Mouse (Mus musculus) thymus, adult 18-20 months (tissue): ENCODE measurements around the gene Fam136a.

Experiments used
- DNase-seq, 2 experiments: peaks; one replicate each; pipeline ENCODE4 v3.0.0; 2022; ENCODE audit warnings: mixed read lengths in 2 of 2

The Fam136a gene

DNA sequence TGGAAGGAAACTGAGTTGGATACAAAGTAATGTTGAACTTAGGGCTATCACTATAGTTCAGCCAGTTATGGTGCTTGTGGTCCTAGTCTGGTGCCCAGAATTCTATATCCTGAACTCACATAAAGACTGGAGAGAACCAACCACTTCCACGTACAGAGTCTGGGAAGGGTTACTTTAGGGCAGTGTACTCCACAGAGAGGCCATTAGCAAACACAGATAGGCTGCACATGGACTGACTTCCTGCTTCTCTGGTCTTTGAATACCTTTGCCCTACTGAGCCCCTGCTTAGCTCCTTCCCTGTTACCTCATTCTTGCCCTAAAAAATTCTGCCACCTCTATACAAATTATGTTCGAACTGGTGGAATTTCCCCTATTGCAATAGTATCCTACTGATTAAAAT lies 34.5 kb downstream of the Fam136a start:
- DNase-seq: no peak

DNA sequence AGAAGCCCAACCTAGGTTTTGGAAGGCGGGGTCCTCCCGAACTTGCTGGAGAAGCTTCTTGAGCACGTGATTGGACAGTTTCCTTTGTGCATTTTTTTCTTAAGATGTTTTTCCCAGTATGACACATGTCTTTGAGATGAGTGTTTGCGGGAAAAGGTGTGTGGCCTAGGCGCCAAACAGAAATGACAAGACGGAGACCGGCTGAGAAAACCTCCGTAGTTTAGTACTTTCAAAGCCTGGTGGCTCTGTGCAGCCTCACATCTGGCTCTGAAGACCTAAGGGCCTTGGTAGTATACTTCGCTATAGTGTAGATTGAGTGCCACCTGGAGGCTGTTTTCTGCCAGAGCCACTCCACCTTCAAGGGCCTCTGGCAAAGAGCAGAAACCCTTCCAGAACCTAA lies 35.5 kb downstream of the Fam136a start:
- DNase-seq: peak; percentile 62 to 72

DNA sequence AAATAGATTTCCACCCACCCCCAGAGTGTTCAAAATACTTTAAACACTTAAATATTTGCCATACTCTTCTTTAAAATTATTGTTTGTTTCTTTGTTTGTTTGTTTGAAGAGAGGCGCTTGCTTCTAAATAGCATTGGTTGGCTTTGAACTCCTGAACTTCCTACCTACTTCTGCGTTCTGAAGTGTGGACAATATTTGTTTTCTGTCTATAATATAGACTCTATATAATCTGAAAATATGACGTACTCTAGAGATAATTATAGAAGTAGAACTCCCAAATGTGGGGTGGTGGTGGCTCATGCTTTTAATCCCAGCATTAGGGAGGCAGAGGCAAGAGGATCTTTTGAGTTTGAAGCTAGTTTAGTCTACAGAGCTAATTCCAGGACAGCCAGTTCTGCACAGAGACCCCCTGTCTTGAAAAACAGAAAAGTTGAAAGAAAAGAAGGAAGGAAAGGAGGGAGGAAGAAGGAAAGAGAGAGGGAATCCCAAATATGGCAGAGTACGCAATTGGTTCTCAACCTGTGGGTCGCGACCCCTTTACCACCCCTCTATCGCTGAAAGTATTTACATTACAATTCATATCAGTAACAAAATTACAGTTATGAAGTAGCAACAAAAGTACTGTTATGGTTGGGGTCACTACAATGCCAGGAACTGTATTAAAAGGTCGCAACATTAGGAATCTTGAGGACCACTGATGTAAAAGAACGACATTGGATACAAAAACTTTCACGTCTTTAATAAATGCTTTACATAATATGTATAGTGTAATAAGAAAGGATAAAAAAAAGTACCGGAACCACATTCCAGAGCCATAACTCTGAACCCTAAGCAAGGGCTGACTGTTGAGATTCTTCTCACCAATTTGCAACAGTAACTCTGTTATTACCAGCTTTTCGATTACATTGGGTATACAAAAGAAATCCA lies 37.5 kb downstream of the Fam136a start:
- no peak for DNase-seq

DNA sequence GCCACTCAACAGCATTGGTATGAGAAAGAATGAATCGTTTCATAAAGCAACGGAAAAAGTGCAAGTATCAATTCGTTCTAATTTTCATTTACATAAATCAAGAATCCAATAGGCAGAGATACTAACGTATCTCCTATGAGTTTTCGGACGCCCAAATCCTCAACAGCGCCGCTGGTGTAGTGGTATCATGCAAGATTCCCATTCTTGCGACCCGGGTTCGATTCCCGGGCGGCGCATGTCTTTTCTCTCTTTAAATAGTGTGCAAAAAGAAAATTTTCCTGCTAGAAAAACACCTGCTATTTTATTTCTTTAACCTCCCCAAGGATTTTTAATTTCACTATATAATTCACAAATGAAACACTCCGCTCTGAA lies 38.3 kb downstream of the Fam136a start:
- DNase-seq: no peak

DNA sequence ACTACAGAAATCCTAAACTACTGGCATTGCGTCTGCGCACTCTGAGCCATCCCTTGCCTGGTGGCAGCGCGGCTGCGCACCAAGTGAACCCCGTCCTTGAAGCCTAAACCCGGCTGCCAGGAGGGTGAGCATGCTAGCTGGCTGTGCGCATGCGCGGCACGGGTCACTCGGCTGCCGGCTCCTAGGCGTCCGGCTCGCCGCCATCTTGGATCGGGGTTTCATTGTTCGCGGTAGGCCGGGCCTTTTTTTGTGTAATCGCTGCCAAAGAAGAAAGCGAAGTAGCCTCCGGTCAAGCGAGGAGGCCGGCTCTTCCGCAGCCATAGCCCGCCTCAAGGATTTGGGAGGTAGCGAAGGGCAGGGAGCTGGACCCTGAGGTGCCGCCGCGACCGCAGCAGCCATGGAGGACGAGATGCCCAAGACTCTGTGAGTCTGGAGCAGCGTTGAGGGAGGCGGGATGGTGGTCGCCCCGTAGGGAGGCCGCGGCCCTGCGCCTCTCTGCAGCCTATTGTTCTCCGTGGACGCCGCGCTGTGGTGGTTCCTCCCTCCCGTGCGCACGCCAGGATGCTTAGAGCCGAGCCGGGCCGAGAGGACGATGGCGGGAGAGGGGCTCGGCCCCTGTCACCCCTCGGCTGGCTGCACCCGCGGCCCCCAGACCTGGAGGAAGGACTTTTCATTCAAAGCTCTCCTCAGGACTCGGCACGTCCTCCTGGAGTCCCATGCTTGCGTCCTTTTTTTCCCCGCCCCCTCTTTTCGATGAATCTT lies 38.8 kb downstream of the Fam136a start, which contains the start of gene Tia1:
Gene Tia1, plus strand, starts transcription at position 120 of the 762 bp plus-strand sequence.
- DNase-seq: peak; percentile 96

DNA sequence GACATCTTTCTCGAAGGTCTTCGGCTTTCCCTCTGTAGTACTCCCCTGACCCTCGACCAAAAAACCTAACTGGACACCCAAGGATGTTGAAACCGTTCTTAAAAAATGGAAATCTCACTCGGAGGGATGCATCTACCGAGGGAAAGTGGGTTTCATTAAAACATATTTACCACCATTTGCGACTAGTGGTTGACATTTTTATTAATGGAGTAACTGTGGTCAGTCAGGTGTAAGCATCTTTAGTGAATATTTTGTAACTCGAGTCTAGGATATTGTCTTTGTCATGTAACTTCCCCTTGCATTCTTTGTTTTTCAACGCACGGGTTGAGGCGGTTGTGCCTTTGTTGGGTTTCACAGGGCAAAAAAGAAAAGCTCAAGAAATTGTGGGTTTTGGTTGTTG lies 39.5 kb downstream of the Fam136a start:
- DNase-seq: no peak

DNA sequence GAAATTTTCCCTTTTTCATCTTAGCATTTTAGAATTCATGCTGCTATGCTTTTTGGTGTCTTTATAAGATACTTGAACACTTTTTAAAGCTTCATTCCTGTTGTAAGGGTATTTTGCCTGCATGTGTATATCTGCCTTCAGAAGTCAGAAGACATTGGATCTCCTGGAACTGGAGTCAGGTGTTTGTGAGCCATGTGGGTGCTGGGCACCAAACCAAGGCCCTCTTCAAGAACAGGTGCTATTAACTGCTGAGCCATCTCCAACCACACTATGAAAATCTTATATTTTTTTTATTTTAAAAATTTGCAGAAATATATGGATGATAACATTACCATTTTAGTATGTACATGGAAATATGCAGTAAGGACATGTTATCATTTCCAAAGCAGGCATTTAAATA lies 40.9 kb downstream of the Fam136a start:
- DNase-seq: no peak

DNA sequence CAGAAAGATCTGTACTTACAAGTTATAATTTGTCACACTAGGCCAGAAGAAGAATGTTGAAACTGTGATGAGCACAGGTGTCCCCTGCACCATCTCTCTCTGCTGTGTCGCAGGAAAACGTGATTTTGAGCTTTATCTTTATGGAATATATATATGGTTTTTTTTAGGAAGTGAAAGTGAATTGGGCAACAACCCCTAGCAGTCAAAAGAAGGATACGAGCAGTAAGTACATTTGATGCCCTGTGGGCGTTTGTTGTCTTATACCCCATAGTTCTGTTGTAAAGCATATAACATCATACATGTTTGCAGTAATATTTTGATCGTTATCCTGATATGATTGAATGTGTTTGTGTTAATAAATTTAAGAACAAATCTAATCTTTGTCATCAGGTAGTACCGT lies 53.3 kb downstream of the Fam136a start:
- no peak for DNase-seq

DNA sequence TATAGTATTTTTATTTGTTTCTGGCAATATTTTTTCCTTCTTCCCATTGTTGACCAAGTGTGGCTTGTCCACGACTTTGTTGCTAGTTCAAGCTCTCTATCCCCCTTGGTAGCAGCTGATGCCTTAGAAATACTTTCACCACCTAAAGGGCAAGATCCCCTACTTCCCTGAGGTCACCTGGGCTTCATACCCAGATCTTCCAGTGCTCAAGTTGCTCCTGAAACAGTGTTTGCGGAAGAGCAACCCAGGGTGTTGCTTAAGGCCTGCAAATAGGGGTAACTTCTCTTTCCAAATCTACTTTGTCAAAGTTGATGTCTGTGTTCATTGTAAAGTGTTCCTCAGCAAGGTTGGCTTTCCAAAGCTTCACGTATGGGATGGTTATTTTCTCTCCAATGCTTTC lies 53.8 kb downstream of the Fam136a start:
- DNase-seq: no peak
